Mouse (Mus musculus): ENCODE measurements around the gene Ccdc82. TPM values are rescaled to one million over a fixed set of nuclear protein-coding genes. Genes with fewer than 3 reads are reported as not detected.

Ccdc82 gene
- 5.4 and 7.8 TPM in 2 replicates for polyA plus RNA-seq (2012; rRNA removed)

DNA sequence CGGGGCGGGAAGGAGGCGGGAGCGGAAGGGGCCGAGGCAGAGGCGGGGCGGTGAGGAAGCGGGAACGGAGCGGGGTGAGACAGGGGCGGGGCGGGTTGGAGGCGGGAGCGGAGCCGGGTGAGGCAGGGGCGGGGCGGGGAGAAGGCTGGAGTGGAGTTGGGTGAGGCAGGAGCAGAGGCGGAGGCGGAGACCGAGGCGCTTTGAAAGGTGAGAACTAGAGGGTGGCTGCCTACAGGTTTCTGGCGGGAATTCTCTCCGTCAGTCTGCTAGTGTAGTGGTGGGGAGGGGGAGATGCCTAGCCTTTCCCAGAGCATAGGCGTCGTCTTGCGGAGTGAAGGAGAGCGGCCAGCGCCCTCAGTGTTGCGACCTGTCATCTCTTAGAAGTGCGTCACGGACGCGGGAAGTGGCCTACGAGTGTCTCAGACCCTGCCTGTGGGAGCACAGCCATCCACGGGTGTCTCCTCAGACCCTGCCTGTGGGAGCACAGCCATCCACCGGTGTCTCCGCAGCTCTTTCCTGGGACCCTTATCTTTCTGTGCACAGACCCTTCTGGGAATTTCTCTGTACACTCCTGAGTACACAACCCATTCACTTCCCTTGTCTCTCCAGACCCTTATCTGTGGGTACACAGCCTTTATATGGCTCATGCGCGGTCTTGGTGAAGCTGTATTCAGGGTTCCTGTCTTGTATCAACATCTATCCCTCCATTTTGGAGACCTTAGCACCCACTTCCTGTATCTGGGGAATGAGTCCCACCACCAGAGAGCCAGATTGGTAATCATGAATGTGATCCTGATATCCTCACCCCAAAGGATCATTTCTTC is at the start of gene Ccdc82:
TSS of gene Ccdc82 (plus strand) at position 141 of the 824 bp plus-strand sequence.
- under 1% methylated on average over 35 of the region's 39 CpGs for WGBS
- peak; percentile 59 for DNase-seq (ENCODE audit: low read depth, low spot score)

DNA sequence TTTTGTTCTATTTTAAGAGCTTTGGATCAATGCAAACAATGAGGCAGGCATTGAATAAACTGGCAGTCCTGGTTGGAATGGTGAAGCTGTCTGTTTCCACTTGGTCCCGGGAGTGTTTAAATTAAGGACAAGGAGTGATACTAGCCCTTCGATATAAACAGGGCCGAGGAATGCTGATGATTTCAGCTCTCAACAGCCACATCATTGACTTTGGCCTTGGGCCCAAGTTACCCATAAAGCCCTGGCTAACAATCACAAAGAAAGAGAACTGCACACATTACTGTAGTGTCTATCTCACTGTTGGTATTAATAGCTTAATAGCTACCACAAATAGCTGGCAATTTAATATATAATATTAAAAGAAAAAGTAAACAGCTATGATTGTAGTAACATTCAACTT is 46.7 kb upstream of the Ccdc82 start:
- WGBS, result 22% methylated on average over 3 of the region's 3 CpGs
- DNase-seq (ENCODE audit: low read depth, low spot score), result no peak

DNA sequence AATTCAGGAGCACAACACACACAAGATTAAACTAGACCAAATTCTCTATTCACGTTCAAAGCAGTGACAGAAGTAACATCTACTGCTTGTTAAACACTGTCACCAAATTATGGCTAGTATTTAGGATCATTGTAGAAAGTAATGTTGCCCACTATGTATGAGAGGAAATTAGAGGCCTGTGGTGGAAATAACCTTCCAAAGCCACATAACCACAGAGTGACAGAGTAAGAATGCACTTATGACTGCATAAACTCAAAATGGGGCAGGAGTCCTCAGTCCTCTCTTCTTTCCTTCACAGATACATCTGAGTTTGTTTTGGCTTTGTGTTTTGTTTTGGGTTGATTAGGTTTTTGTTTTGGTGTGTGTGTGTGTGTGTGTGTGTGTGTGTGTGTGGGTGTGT is 43.6 kb upstream of the Ccdc82 start:
- no peak for DNase-seq (ENCODE audit: low read depth, low spot score)
- 28% methylated on average over 1 of the region's 1 CpGs for WGBS

DNA sequence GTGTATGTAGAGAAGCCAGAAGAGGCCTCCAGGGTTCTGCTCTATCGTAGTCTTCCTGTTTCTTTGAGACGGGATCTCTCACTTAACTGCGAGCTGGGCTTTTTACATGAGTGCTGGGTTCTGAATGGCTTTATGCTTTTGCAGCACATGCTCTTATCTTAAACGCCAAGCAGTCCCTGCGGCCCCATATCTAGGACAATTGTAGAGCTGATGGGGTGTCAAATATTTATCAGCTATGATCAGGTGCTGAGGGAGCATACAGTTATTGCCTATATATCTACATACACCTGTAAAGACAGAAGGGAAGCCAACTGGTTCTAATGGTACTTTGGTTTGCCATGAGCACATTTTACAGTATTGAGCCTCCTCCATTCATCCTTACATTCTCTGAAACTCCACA is 43.1 kb upstream of the Ccdc82 start:
- 80% methylated on average over 5 of the region's 5 CpGs for WGBS
- no peak for DNase-seq (ENCODE audit: low read depth, low spot score)

DNA sequence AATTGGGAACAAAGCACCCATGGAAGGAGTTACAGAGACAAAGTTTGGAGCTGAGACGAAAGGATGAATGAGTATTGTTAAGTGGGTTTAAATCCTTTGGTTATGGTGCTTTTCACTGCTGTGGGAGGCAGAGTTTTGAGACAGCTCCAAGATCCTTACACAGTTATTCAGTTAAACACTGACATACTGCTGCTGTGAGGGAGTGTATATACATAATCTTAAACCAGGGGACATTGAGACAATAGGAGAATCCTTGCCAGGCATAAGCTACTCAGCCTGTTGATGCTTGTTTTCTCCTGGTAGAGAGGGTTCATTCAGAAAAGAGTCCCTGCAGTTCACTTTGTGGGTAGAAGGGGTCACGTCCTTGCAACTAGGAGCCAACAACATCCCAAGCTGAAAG is 40.4 kb upstream of the Ccdc82 start:
- 63% methylated on average over 2 of the region's 2 CpGs for WGBS
- no peak for DNase-seq (ENCODE audit: low read depth, low spot score)

DNA sequence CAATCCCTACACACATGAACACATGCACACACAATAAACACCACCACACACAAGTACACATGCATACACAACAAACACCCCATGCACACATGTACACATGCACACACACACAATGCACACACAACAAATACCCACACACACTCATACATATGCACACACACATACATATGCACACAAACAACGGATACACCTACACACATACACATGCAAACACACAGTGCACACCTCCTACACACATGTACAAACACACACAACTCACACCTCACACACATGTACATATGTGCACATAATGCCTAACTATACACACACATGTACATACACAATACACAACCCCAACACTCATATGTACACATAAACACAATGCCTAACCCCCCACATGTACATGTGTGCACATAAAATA is 20.9 kb upstream of the Ccdc82 start:
- DNase-seq (ENCODE audit: low read depth, low spot score), result no peak
- WGBS, result 81% methylated on average over 1 of the region's 1 CpGs

DNA sequence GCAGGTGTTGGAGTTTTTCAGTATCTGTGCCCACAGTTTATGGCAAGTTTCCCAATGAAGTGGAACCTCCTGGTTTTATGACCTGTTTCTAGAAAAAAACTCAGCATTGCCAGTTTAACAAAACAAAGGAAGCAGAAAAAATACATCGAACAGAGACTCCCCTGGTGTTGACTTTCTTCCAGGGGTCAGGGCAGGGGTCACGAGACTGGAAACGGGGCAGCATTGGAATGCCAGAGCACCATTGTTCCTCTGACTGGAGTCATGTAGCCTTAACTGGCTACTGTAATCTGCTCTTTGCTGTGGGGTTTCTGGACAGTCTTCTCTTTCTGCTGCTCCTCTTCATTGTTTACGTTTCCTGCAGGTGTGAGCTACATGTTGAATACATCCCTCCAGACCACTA is 16.2 kb upstream of the Ccdc82 start:
- WGBS, result 6% methylated on average over 4 of the region's 4 CpGs
- no peak for DNase-seq (ENCODE audit: low read depth, low spot score)

DNA sequence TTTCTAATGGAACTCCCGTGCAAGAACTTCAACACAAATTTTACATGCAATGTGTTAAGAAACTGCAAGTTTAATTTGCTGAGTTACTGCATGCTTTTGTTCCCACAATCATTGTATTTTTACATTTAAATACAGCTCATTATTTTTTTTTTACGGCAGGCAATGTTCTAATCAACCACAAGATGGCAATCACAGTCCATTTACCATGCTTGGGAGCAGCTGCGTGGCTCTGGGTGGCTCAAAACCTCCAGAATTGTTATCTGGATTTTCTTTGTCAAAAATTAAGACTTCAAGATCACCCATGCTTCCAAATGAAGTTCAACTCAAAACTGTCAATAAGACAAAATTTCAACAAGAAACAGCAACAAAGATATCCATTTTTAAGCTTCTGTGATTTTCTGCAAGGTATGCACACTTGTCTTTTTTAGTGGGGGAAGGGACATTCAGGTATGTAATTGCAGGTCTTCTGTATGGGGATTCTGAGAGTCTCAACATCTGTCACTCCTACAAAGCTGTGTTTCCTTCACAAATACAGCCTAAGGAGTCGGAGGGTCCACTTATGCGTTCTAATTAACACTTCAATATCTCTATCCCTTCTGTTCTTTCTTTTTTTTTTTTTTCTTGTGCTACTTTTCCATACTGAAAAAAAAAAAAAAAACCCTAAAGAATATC is 15.1 kb upstream of the Ccdc82 start:
- no peak for DNase-seq (ENCODE audit: low read depth, low spot score)
- 17% methylated on average over 5 of the region's 5 CpGs for WGBS

DNA sequence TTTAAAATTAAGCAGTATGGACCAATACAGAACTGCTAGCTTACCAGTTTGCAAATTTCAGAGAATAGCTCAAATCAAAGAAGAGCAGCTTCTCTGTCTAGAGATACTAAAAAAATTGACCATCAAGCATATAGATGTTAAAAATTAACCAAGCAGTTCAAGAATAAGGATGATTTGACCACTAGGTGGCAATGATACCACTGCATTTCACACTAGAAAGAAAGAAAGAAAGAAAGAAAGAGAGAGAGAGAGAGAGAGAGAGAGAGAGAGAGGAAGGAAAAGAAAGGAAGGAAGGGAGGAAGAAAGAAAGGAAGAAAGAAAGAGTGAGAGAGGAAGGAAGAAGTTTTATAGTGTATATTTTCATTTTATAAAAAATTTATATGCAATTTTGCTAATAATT is 4.4 kb upstream of the Ccdc82 start:
- DNase-seq (ENCODE audit: low read depth, low spot score), result no peak

DNA sequence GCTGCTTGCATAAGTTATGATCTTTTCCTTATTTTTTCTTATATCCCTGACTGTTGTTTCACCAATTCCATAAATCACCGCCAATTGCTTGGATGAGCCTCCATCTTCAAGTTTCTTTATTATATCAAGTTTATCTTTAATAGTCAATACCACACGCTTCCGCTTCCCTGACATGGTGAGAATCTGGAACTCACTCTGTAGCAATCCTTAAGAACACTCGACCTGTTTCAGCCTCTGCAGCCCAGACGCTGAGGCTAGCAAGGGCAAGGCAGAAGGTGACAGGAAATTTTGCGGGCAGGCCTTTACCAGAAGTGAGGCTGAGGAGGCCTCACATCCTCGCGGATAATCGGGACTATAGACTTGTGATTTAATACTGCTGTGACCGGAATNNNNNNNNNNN is 1.3 kb upstream of the Ccdc82 start, which contains the start of gene Jrkl:
TSS of gene Jrkl (minus strand) at position 349 of the 400 bp plus-strand sequence.
- WGBS, result 3% methylated on average over 10 of the region's 10 CpGs
- peak; percentile 35 for DNase-seq (ENCODE audit: low read depth, low spot score)

DNA sequence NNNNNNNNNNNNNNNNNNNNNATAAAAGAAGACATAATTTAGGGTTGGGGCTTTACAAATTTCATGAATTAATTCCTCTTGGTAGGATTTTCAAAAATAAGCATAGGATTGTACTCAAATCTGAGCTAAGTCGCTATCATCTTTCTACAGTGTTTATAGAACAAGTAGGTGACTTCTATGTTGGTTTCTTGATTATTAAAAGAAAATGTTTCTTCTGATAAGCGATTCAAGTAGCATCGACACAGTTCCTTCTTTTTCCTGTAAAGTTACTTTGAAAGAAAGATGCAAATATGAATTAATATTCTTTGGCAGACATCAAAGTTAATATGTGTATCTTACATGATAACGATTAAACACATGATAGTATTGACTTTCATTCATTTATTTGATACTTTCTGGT is 1.3 kb downstream of the Ccdc82 start:
- DNase-seq (ENCODE audit: low read depth, low spot score), result no peak
- 93% methylated on average over 4 of the region's 4 CpGs for WGBS

DNA sequence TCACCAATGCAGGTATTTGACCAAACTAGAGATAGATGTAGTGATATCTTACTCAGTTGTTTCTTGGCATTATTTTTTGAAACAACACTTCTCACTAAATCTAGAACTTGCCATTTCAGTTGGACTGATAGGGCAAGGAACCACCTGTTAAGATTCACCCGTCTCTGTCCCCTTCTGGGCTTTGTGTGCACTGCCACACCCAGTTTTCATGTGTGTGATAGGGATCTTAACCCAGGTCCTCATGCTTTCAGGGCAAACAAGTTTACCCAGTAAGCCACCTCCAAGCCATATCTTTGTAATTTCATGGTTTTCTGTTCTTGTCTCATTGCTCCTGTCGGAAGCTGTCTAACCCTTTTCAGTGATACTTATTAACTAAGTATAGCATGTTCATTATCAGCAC is 4.5 kb downstream of the Ccdc82 start:
- no peak for DNase-seq (ENCODE audit: low read depth, low spot score)
- 60% methylated on average over 2 of the region's 2 CpGs for WGBS

DNA sequence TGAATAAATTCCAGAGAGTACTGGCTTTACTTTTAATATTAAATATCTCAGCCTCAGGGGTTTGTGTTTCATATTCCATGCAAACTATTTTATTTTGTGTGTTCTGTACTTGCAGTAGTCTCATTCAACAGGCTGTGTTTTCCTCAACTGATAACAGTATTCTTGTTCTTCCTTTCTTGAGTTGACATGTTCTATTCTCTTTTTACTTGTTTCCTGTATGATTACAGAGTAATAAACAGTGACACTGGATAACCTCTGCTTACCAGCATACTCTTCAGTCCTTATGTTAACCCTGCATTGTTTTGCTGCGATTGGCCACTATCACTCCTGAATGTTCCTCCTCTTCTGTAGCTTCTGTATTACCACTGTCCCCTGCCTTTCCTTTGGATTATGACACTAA is 10.0 kb downstream of the Ccdc82 start:
- DNase-seq (ENCODE audit: low read depth, low spot score), result no peak
- 98% methylated on average over 1 of the region's 1 CpGs for WGBS

DNA sequence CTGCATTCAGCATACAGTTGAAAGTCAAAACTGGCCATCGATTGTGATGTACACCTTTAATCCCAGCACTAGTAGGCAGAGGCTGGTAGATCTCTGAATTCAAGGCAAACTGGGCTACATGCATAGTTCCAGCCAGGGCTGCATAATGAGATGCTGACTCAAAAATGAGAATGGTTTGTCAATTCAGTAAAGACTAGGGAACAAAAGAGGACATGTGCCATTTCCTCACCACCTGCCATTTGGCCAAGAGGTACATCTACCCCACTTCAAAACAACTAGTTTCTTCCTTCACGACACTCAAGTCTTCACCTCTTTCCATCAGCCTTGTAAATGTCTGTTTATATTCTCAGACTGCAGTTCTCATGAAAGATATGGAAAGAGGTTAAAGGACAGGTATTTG is 11.4 kb downstream of the Ccdc82 start:
- 87% methylated on average over 2 of the region's 2 CpGs for WGBS

DNA sequence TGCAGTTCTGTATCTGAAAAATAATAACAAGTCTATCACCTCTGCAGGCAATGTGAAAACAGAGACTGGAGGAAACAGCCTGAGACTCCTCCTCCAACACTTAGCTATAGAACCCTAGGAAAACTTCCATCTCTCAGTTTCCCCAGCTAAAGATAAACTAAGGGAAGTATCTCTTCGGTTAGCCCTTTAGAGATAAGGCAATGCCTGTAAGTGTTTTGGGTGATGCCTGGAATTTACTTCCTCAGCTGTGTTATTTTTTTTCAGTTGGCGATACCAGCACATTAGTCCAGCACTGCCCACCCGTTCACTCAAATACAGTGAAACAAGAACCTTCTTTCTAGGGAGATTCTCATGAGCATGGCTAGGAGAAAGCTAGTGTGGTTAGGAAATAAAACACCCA is 14.2 kb downstream of the Ccdc82 start:
- 87% methylated on average over 3 of the region's 3 CpGs for WGBS
- no peak for DNase-seq (ENCODE audit: low read depth, low spot score)

More for the DNA sequence above, 11.4 kb downstream of the Ccdc82 start:
- DNase-seq (ENCODE audit: low read depth, low spot score), result no peak

DNA sequence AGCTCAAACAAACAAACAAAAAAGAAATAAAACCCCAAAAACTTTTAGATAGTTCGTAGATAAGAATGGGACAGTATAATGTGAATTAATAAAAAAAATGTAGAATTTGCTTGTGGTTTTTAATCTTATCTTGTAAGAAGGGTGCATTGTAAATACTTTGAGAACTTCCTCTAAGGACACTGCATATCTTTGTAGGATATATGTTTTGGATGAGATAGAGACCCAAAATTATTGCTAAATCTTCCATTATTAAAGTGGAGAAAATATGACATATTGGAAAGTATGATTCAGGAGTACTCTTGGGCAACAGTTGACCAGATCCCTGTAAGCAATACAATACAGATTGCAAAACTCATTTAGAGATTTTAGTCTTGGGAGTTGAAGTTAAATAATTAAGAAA is 26.5 kb downstream of the Ccdc82 start:
- DNase-seq (ENCODE audit: low read depth, low spot score), result no peak
- 88% methylated on average over 1 of the region's 1 CpGs for WGBS

DNA sequence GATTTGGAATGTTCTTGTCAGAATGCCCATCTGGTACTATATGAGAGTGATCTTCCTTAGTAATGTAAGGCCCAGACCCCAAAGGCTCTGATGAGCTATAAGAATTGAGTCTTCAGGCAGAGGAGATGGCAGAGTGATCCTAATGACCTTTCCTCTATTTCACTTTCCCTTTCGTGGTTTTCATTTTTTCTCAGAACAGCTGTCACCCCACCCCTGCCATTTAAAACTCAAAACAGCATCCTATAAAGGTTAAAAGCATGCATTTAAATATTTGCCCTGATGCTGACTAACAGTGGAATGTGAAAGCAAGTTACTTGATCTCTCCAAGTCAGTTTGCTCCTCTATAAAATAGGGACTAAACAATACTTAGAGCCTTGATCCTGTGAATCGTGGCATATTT is 40.7 kb downstream of the Ccdc82 start:
- 39% methylated on average over 2 of the region's 2 CpGs for WGBS
- DNase-seq (ENCODE audit: low read depth, low spot score), result no peak

DNA sequence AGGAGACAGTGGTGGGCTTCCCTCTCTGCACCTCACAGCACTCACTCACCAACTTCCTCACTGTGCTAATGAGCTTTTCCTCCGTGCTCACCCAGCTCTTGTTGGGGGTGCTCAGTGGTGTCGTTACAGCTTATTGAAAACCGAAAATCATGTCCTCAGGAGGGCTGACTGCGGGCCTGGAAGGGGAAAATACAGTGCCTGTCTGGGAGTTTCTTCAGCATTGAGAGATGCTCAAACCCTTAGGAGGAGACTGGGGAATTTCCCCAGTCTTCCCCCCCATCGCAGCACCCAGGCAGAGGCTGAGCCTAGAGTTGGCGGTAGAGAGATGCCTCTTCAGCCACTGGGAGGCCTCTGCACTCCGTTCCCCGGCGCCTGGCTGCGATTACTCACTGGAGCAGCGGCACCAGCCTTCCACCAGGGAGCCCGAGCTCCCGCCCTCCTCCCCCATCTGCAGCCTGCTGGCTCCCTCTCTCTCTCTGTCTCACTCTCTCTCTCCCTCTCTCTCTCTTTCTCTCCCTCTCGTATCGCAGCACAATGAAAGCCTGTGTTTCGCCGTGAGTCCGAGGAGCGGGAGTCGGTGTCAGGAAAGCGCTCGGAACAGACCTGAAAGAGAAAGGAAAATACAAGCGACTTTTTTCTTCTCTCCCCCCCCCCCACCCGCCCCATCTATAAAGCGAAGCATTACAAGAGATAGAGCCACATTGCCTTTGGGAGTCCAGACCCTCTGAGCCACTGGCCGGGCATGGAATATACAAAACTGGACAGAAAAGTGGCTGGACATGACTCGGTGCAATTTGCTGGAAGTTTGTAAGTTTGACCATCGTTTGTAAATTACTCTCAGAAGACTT is 49.7 kb downstream of the Ccdc82 start:
- no peak for DNase-seq (ENCODE audit: low read depth, low spot score)
- WGBS, result 2% methylated on average over 28 of the region's 28 CpGs

DNA sequence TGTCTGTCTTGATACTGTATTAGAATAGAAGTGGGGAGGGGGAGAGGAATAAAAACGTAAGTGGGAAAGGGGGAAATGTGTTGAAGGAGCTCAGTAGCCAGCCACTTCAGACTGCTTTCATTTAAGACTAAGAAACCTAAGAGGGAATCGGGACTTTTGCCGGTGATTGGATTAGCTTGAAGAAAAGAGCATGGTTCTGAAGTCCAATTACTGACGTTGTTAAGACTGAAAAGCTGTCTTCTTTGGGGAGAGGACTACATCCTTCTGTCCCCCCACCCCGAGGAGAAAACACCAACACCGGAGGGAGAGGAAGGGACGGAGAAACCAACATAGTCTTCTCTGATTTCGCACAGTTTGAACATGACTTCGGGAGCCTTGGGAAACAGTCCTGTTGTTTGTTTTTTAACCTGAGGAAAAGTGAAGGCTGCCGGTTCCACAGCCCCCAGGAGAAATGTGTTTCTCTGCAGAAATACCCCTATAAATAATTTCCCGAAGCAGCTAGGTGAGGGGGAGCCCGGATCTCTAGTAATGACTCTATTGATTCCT is 50.4 kb downstream of the Ccdc82 start:
- under 1% methylated on average over 12 of the region's 12 CpGs for WGBS
- DNase-seq (ENCODE audit: low read depth, low spot score), result no peak

Data from large intestine, adult 2 months (tissue).